Mouse (Mus musculus) left cerebral cortex, postnatal 14 days (tissue): ENCODE data around the gene Vps33b. TPM values are rescaled to one million over a fixed set of nuclear protein-coding genes. Genes with fewer than 3 reads are reported as not detected.
"Not testable (repeated sequence)": the region's sequence is repeated elsewhere in the genome, so short reads cannot be mapped to it uniquely, and the experiment has no call there.

Experiments used
- DNase-seq, 2 experiments: peaks; one replicate each; pipeline ENCODE4 v3.0.0; 2021 to 2022; ENCODE audit warnings: low spot score in 2 of 2, mixed read lengths in 1 of 2
- intact Hi-C: fragments of 180-260 bp; cut with DNase I; formaldehyde crosslinking; loops from one replicate; pipeline ENCODE4 v1.15.1; 2025
- total RNA-seq, 2 experiments: library from RNA; stranded (reverse); gene quantifications; 2 replicates each; pipeline ENCODE4 v1.2.3; 2021

Vps33b gene
- total RNA-seq, 2 experiments from 2014 or later, result 19.3 to 19.6 TPM

- intact Hi-C loops, result no loop called here
- no peak for DNase-seq
These were observed 32.1 kb downstream of the Vps33b start for GRCm38 (mm10) chr7:80301522-80301921.

GRCm38 (mm10) chr7:80307766-80308165, 38.3 kb downstream of the Vps33b start:
- no peak for DNase-seq
- intact Hi-C loops, result no loop called here

DNA sequence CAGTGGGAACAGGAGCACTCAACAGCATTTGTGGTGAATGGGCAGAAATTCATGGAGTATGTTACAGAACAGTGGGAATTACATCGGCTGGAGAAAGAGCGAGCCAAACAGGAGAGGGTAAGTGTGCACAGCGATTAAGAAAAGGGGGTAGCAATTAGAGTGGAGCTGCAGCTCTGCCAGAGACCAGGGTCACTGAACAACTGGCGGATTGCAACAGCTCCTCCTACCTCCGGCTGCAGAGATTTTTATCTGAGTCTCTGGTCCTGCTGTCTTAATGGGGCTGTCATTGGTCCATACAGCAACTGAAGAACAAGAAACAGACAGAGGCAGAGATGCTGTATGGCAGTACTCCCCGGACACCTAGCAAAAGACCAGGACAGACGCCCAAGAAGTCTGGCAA, 41.3 kb downstream of the Vps33b start:
- intact Hi-C loops, result no loop called here
- DNase-seq, result no peak

GRCm38 (mm10) chr7:80315733-80316132, 46.3 kb downstream of the Vps33b start:
- intact Hi-C loops, result no loop called here
- DNase-seq, result no peak

DNA sequence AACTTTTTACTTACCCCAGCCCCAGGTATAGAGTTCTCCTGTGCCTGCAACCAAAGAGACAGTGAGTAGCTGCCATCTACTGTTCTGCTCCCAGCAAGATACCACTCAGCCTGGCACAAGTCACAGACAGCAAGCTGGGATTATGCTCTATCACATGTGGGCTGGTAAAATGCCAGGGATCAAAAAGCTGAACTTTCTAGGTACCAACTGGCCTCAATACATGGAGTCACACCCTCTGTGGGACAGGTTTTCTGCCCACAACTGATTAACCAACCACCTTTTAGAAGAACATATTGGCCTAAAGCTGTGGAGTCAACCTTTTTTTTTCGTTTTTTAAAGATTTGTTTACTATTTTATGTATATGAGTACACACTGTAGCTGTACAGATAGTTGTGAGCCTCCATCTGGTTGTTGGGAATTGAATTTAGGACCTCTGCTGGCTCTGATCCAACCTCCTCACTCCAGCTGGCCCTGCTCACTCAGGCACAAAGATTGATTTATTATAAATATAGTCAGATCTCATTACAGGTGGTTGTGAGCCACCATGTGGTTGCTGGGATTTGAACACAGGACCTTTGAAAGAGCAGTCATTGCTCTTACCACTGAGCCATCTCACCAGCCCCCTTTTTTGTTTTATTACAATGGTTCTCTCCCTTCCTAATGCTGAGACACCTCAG, 48.1 kb downstream of the Vps33b start:
- intact Hi-C loops, result no loop called here

GRCm38 (mm10) chr7:80318670-80319069, 49.2 kb downstream of the Vps33b start:
- no peak for DNase-seq
- intact Hi-C loops, result no loop called here

More for the DNA sequence above, 48.1 kb downstream of the Vps33b start:
- DNase-seq, result no peak

GRCm38 (mm10) chr7:80319846-80320496, 50.5 kb downstream of the Vps33b start:
- intact Hi-C loops, result no loop called here
- no peak for DNase-seq

- intact Hi-C loops, result no loop called here
- no peak for DNase-seq
These were observed 53.9 kb downstream of the Vps33b start for GRCm38 (mm10) chr7:80323336-80323735.

DNA sequence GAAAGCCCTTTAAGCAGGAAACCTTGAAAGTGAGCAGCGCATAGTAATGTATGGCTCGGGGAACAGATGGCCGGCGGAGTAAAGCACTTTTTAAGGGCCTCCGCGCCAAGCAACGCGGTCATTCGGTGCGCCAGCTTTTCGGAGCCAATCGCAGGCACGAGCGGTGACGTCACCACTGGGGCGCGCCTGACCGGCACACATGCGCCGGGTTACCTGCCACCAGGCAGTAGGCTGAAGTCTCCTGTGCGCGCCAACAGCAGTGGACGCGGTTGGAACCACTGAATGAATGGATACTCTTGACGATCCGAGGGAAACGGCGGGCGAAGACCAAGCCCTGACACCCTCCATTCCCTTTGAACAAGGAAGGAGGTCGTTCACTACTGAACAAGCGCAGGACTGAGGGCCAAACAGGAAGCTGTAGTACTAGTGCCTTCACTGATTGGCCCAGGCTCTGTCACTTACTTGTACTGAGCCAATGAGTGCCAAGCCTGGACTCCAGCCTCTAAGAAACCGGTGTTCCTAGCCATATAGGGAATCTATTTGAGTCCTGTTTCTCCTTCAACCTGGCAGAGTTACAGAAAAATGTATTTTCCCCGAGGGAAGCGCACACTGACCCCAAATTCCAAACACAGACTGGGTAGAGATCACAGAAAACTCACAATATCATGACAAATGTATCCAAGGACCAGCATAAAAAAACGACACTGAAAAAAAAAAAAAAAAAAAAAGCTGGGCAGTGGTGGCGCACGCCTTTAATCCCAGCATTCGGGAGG, 54.8 kb downstream of the Vps33b start, which contains the start of gene Rccd1:
TSS of gene Rccd1 (minus strand) at position 412 of the 773 bp plus-strand sequence.
- intact Hi-C loops, result no loop called here
- DNase-seq, result peak; percentile 96

DNA sequence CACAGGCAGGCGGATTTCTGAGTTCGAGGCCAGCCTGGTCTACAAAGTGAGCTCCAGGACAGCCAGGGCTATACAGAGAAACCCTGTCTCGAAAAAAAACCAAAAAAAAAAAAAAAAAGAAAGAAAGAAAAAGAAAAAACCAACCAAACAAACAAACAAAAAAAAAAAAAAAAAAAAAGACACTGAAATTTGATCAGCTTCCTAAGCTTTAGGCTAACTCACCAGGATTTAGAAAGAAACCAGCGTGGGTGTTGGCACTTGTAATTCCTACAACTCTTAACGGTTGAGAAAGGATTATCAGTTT, 55.3 kb downstream of the Vps33b start:
- DNase-seq, intact Hi-C loops: not testable (repeated sequence)

DNA sequence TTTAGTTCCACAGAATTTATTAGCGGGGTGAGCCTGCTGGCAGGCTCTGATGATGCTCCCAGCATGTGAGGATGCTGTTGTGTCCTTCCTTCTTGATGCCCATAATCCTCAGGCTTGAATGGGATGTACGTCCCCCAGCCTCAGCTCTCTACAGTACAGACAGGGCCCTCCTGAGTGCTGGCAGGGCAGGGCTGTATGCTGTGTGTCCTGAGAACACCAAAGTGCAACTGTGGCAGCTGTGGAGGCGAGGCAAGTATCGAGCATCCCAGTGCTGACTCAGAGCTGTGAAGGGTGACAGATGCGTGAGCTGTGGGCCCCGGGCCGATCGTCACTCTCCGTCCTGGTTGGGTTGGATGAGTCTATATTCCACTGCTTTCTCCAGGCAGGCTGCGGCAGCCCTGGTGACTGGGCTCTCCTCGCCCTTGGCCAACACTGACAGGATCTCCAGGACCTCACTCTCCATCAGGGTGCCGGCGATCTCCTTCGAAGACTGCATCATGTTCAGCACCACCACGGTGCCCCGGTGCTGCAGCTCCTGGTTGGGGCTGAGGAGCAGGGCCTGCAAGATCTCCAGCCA, 55.9 kb downstream of the Vps33b start:
- no peak for DNase-seq
- intact Hi-C loops, result no loop called here

- DNase-seq, result no peak
- intact Hi-C loops, result no loop called here
These were observed 56.6 kb downstream of the Vps33b start for GRCm38 (mm10) chr7:80326076-80326475.

- DNase-seq, result no peak
- intact Hi-C loops, result no loop called here
These were observed 60.8 kb downstream of the Vps33b start for GRCm38 (mm10) chr7:80330278-80330677.

DNA sequence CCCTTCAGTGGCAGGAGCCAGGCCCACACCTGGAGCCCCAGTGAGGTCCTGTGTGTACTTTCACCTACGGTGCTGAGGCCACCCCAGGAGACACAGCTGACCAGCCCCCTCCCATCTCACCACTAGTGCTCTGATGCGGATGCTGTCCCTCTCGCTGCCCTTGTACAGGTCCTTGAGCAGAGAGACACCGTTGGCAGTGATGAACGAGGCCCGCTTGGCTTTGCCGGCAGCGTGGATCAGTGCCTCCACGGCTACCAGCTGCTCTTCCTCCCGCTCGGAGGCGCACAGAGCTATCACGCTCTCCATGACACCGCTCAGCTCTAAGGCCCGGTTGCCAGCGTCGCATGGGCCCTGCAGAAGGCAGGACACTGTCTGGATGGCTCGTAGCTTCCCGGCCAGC, 62.0 kb downstream of the Vps33b start:
- intact Hi-C loops, result no loop called here
- no peak for DNase-seq

DNA sequence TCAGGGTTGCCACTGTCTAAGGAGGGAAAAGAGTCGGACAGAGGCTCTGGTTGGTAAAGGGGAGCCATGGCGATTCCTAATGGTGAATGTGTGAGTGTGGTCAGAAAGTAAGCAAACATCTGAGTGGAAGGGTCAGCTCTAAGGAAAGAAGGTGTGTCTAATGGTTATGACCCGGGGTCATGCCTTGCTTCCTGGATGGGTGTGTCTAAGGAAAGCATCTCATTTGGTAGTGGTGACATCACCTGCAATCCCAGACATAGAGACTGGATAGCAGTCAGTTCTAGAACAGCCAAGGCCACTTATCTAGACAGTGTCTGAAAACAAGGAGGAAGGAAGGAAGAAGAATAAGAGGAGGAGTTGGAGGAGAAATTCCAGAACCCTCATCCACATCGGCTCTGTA, 65.4 kb downstream of the Vps33b start:
- intact Hi-C loops, result loop anchor here (5.0 kb wide), 1 partner anchor 38 kb away; no protein-coding TSS in a partner anchor

GRCm38 (mm10) chr7:80336932-80337331, 67.5 kb downstream of the Vps33b start:
- intact Hi-C loops, result loop anchor here (5.0 kb wide), 1 partner anchor 40 kb away; no protein-coding TSS in a partner anchor
- no peak for DNase-seq

More for the DNA sequence above, 65.4 kb downstream of the Vps33b start:
- no peak for DNase-seq

- intact Hi-C loops, result loop anchor here (5.0 kb wide), 1 partner anchor 42 kb away; no protein-coding TSS in a partner anchor
- no peak for DNase-seq
These were observed 69.9 kb downstream of the Vps33b start for GRCm38 (mm10) chr7:80339371-80339770.

DNA sequence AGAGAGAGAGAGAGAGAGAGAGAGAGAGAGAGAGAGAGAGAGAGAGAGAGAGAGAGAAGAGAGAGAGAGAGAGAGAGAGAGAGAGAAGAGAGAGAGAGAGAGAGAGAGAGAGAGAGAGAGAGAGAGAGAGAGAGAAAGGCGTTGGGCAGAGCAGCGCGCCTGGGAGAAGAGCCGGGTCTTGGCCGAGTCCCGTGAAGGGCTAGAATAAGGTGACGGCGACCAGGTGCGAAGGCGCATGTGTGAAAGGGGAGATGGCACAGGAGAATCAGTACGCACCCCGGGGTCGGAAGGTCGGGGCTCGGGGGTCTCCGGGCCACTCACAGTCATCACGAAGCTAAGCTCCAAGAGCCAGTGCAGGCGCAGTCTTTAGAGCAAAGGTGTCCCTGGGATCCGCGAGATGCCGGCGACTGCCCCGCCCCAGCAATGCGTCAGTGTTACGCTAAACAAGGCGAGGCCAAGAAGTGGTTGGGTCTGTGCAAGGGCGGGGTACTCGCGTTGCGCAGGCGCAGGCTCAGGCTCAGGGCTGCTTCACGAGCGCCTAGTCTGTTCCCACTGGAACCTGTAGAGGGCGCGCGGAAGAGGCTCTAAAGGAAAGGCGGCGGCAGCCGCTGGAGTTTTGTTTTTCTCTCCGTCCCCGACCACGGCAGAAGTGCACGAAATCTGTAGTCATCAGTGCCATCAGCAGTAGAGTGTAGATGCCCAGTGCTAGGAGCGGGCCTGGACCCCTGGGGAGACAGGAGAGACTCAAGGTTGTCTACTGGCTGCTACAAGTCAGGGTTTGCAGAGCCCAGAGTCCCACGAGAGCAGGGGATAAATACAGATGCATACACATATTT, 70.6 kb downstream of the Vps33b start:
- intact Hi-C loops, result loop anchor here (2.0 to 5.0 kb wide), 2 partner anchors 31 to 43 kb away; partner anchors contain the start of gene Man2a2
- DNase-seq, result peak; percentile 98 to 99

DNA sequence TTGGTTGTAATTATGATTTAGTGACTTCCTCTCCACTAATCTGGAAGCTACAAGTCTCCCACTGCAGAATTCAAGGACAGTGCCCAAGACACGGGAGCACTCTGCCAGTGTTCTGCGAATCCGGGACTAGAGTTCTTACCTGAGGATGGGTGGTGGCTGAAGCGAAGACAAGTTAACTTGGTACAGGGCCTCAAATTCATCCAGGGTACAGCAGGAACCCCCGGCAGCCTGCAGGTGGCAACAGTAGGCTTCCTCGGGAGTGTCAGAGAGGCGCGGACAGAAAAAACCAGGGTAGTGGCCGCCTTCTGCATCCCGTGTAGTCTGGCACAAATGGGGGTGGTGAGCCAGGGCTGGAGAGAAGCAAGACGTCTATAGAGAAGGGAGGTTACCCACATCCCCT, 71.3 kb downstream of the Vps33b start, which contains the start of gene Unc45a:
TSS of gene Unc45a (minus strand) at position 213 of the 400 bp plus-strand sequence.
- intact Hi-C loops, result loop anchor here (2.0 kb wide), 1 partner anchor 30 kb away; the partner anchor contains the start of gene Man2a2
- peak; percentile 66 to 68 for DNase-seq
